Mouse (Mus musculus) bone marrow, adult 2 months (tissue): ENCODE measurements around the gene Cfap45.

Source experiments
- CTCF ChIP-seq: fragments of 200-500 bp; IDR thresholded peaks from 2 replicates; pipeline ENCODE4 v1.5.1; 2011; ENCODE audit warnings: low read length, control low read depth; ENCODE audit not compliant: control insufficient read depth, insufficient read depth
- POLR2A ChIP-seq: fragments of 200-500 bp; IDR thresholded peaks from 2 replicates; pipeline ENCODE4 v1.6.1; 2011; ENCODE audit warnings: low read depth, mild to moderate bottlenecking, control low read depth, low read length, borderline replicate concordance; ENCODE audit not compliant: control insufficient read depth

- TF ChIP-seq CTCF = no peak
- no peak for TF ChIP-seq POLR2A
Observed at GRCm38 (mm10) chr1:172526380-172527081, 5.9 kb downstream of the Cfap45 start.
